Mouse (Mus musculus): ENCODE data around the gene Eif4h. TPM values are rescaled to one million over a fixed set of nuclear protein-coding genes. Genes with fewer than 3 reads are reported as not detected.

Gene Eif4h
- 318 and 329 TPM in 2 replicates for polyA plus RNA-seq (2015; fragmentation: Nextera tagmentation; extraction: Ambion mirVana)

DNA sequence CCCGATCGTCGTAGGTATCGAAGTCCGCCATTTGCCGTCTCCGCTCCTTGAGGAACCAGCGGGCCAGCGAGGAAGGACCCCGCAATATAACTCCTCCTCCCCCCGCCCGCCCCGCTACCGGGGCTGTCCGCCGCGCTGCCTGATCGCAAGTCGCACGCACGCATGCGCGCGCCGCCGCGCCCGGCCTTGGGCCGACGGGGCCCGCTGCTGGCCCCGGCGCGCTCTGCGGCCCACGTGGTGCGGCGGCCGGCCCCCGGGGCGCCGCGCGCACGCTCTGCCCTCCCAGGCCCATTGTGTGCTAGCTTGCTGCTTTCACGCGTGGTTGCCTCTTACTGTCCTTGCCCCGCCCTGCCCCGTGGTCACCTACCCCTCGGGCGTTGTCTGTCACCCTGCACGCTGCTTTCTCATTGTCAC, at the start of gene Eif4h:
Gene Eif4h, minus strand, starts transcription at position 222 of the 414 bp plus-strand sequence.
- Histone ChIP-seq H3K4me2 (peak within 1 kb of the TSS; percentile 95), H3K27me3 (replicated peaks) (no peaks in the 10 kb centered on the region), H3K9me3 (no peaks in the 10 kb centered on the region), H3K4me3 (peak within 1 kb of the TSS; percentile 99), H3K9ac (peak within 1 kb of the TSS; percentile 100), H3K36me3 (peaks cover 28% of the 10 kb centered on the region), H3K4me1 (peaks cover 29% of the 10 kb centered on the region), H3K27ac (replicated peaks) (peak within 1 kb of the TSS; percentile 96)
- under 1% methylated on average over 51 of the region's 52 CpGs for WGBS
- peak; percentile 94 for ATAC-seq (ENCODE audit: extremely low read depth, insufficient number of reproducible peaks, low FRiP score, low TSS enrichment)

- Histone ChIP-seq H3K4me1 (peaks cover 15% of the 10 kb centered on the region), H3K4me2 (peak overlapping the region; percentile 97), H3K4me3 (peak overlapping the region; percentile 70), H3K27me3 (replicated peaks) (0 out of 2 replicates have a peak, but pooled peaks cover 5% of the 10 kb centered on the region), H3K36me3 (peaks cover 22% of the 10 kb centered on the region), H3K27ac (replicated peaks) (peak overlapping the region; percentile 63), H3K9me3 (no peaks in the 10 kb centered on the region), H3K9ac (peak overlapping the region; percentile 73)
- WGBS = under 1% methylated on average over 38 of the region's 38 CpGs
- peak; percentile 96 for ATAC-seq (ENCODE audit: extremely low read depth, insufficient number of reproducible peaks, low FRiP score, low TSS enrichment)
These were observed 49.5 kb upstream of the Eif4h start for GRCm38 (mm10) chr5:134688718-134689284.

- Histone ChIP-seq H3K4me1 (peaks cover 15% of the 10 kb centered on the region), H3K4me2 (peak within 1 kb of the TSS; percentile 97), H3K27ac (replicated peaks) (peak within 1 kb of the TSS; percentile 63), H3K36me3 (peaks cover 26% of the 10 kb centered on the region), H3K9me3 (no peaks in the 10 kb centered on the region), H3K9ac (peak within 1 kb of the TSS; percentile 84), H3K27me3 (replicated peaks) (0 out of 2 replicates have a peak, but pooled peaks cover 5% of the 10 kb centered on the region), H3K4me3 (peak within 1 kb of the TSS; percentile 70)
- no peak for ATAC-seq (ENCODE audit: extremely low read depth, insufficient number of reproducible peaks, low FRiP score, low TSS enrichment)
- WGBS = under 1% methylated on average over 64 of the region's 69 CpGs
These were observed 48.9 kb upstream of the Eif4h start, which contains the start of gene Limk1 for GRCm38 (mm10) chr5:134688086-134688717. TSS of gene Limk1 (minus strand) at chr5:134688598.

DNA sequence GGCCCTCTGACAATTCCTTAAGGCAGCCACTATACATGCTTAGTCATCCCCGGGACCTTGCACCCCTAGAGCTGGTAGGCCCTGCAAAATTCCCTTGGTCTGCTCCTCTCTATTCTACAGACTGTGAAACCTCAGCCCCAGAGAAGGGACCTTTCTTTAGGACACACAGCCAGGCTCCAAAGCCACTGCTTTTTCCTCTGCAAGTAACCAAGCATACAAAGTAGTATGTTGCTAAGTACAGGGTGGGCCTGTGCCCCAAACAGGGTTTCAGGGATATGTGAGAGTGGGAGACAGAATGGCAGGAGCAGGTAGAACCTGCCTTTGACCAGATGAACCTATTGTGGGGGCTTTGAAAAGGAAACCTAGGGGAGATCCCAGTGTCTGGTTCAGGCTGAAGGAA, 47.9 kb upstream of the Eif4h start:
- H3K9ac ChIP-seq = peak overlapping the region; percentile 84
- no peaks in the 10 kb centered on the region for H3K9me3 ChIP-seq
- H3K4me3 ChIP-seq = peak overlapping the region; percentile 70
- 0 out of 2 replicates have a peak, but pooled peaks cover 5% of the 10 kb centered on the region for H3K27me3 ChIP-seq (replicated peaks)
- peak overlapping the region; percentile 97 for H3K4me2 ChIP-seq
- H3K27ac ChIP-seq (replicated peaks) = no peak overlapping the region
- H3K36me3 ChIP-seq = peaks cover 33% of the 10 kb centered on the region
- ATAC-seq (ENCODE audit: extremely low read depth, insufficient number of reproducible peaks, low FRiP score, low TSS enrichment) = no peak
- 76% methylated on average over 1 of the region's 1 CpGs for WGBS
- peaks cover 15% of the 10 kb centered on the region for H3K4me1 ChIP-seq

- Histone ChIP-seq H3K4me1 (peaks cover 15% of the 10 kb centered on the region), H3K4me3 (no peak overlapping the region), H3K36me3 (peaks cover 33% of the 10 kb centered on the region), H3K27me3 (replicated peaks) (0 out of 2 replicates have a peak, but pooled peaks cover 5% of the 10 kb centered on the region), H3K27ac (replicated peaks) (no peak overlapping the region), H3K9me3 (no peaks in the 10 kb centered on the region), H3K9ac (no peak overlapping the region), H3K4me2 (no peak overlapping the region)
- no peak for ATAC-seq (ENCODE audit: extremely low read depth, insufficient number of reproducible peaks, low FRiP score, low TSS enrichment)
- WGBS = 87% methylated on average over 6 of the region's 6 CpGs
These were observed 47.3 kb upstream of the Eif4h start for GRCm38 (mm10) chr5:134686541-134686940.

DNA sequence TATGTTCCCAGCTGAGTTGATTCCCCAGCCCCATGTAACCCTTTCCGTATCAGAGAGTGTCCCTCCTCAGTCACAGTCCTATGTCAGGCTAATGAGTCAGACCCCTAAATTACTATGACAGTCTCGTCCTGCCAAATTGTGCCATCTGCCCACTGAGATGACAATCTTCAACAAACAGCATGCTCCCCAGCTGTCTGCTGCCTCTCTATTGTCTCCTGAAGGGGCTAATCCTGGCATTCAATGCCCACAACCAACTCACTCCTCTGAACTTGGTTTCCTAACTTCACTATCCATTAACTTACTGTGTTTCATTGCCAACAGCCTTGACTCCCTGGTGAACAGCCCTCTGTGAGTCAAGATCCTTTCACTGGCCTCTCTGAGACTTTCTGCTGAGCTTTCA, 45.1 kb upstream of the Eif4h start:
- 87% methylated on average over 2 of the region's 2 CpGs for WGBS

GRCm38 (mm10) chr5:134683813-134684212, 44.5 kb upstream of the Eif4h start:
- Histone ChIP-seq H3K36me3 (peaks cover 33% of the 10 kb centered on the region), H3K4me3 (no peak overlapping the region), H3K4me1 (peaks cover 36% of the 10 kb centered on the region), H3K9me3 (no peaks in the 10 kb centered on the region), H3K27ac (replicated peaks) (no peak overlapping the region), H3K4me2 (no peak overlapping the region), H3K9ac (no peak overlapping the region), H3K27me3 (replicated peaks) (0 out of 2 replicates have a peak, but pooled peaks cover 5% of the 10 kb centered on the region)
- WGBS = 78% methylated on average over 2 of the region's 2 CpGs
- no peak for ATAC-seq (ENCODE audit: extremely low read depth, insufficient number of reproducible peaks, low FRiP score, low TSS enrichment)

More for the DNA sequence above, 45.1 kb upstream of the Eif4h start:
- no peak overlapping the region for H3K4me3 ChIP-seq
- H3K27ac ChIP-seq (replicated peaks) = no peak overlapping the region
- peaks cover 33% of the 10 kb centered on the region for H3K4me1 ChIP-seq
- 0 out of 2 replicates have a peak, but pooled peaks cover 5% of the 10 kb centered on the region for H3K27me3 ChIP-seq (replicated peaks)
- peaks cover 33% of the 10 kb centered on the region for H3K36me3 ChIP-seq
- no peak for ATAC-seq (ENCODE audit: extremely low read depth, insufficient number of reproducible peaks, low FRiP score, low TSS enrichment)
- no peak overlapping the region for H3K9ac ChIP-seq
- no peak overlapping the region for H3K4me2 ChIP-seq
- no peaks in the 10 kb centered on the region for H3K9me3 ChIP-seq

DNA sequence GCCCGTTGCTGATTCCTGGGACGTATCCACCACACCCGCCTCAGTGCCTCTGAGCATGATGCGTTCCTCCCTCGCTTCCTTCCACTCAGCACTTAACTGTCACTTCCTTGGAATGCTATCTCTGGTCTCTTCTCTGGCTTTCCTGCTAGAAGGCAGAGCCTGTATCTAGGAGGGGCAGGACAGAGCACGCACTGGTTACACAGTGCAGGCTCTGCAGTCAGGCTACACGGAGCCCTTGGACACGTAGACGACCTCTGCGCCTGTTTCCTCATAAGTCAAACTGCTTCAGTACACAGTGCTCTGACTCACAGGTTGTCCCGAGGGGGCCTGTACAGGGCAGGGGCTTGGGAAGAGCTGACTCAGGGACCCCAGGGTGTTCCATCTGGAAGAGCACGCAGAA, 40.9 kb upstream of the Eif4h start:
- peak overlapping the region; percentile 29 for H3K9ac ChIP-seq
- H3K27ac ChIP-seq (replicated peaks) = peak overlapping the region; percentile 53
- no peaks in the 10 kb centered on the region for H3K9me3 ChIP-seq
- peaks cover 23% of the 10 kb centered on the region for H3K36me3 ChIP-seq
- H3K4me3 ChIP-seq = no peak overlapping the region
- H3K4me2 ChIP-seq = peak overlapping the region; percentile 25
- no peak for ATAC-seq (ENCODE audit: extremely low read depth, insufficient number of reproducible peaks, low FRiP score, low TSS enrichment)
- H3K4me1 ChIP-seq = peaks cover 57% of the 10 kb centered on the region
- H3K27me3 ChIP-seq (replicated peaks) = no peaks in the 10 kb centered on the region
- WGBS = 29% methylated on average over 12 of the region's 12 CpGs

GRCm38 (mm10) chr5:134678827-134679546, 39.7 kb upstream of the Eif4h start:
- H3K27me3 ChIP-seq (replicated peaks) = no peaks in the 10 kb centered on the region
- H3K4me2 ChIP-seq = no peak overlapping the region
- peak overlapping the region; percentile 44 for H3K9ac ChIP-seq
- H3K36me3 ChIP-seq = peaks cover 13% of the 10 kb centered on the region
- 48% methylated on average over 8 of the region's 8 CpGs for WGBS
- H3K9me3 ChIP-seq = no peaks in the 10 kb centered on the region
- no peak for ATAC-seq (ENCODE audit: extremely low read depth, insufficient number of reproducible peaks, low FRiP score, low TSS enrichment)
- H3K27ac ChIP-seq (replicated peaks) = 0 out of 2 replicates have a peak overlapping the region, but pooled peaks have one; percentile 5
- peaks cover 62% of the 10 kb centered on the region for H3K4me1 ChIP-seq
- no peak overlapping the region for H3K4me3 ChIP-seq

GRCm38 (mm10) chr5:134678031-134678430, 38.7 kb upstream of the Eif4h start:
- Histone ChIP-seq H3K4me3 (no peak overlapping the region), H3K9ac (peak overlapping the region; percentile 1; the same call in 1 of the 2 replicates), H3K27ac (replicated peaks) (0 out of 2 replicates have a peak overlapping the region, but pooled peaks have one; percentile 2), H3K4me2 (peak overlapping the region; percentile 82; the same call in 1 of the 2 replicates), H3K36me3 (peaks cover 6% of the 10 kb centered on the region; the same call in 1 of the 2 replicates), H3K4me1 (peaks cover 62% of the 10 kb centered on the region), H3K27me3 (replicated peaks) (no peaks in the 10 kb centered on the region), H3K9me3 (no peaks in the 10 kb centered on the region)
- ATAC-seq (ENCODE audit: extremely low read depth, insufficient number of reproducible peaks, low FRiP score, low TSS enrichment) = no peak
- WGBS = 82% methylated on average over 3 of the region's 3 CpGs

DNA sequence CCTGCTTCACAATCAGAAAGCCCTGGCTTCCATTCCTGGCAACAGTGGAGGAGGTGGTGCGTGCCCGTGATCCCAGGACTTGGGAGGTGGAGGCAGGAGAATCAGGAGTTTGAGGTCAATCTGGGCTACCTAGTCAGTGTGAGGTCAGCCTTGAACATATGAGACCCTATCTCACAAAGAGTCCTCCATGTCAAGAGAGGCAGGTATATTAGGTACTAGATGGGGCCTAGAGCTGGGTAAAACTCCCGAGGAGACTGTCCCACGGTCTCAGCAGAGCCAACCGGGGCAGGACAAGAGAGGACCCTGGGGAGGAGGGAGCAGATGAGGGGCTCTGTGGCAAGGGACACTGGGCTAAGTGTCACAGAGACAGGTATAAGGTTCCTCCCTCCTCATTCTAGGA, 38.2 kb upstream of the Eif4h start:
- Histone ChIP-seq H3K4me2 (peak overlapping the region; percentile 82), H3K27me3 (replicated peaks) (no peaks in the 10 kb centered on the region), H3K9ac (no peak overlapping the region), H3K9me3 (no peaks in the 10 kb centered on the region), H3K36me3 (peaks cover 6% of the 10 kb centered on the region), H3K4me1 (peaks cover 62% of the 10 kb centered on the region), H3K27ac (replicated peaks) (0 out of 2 replicates have a peak overlapping the region, but pooled peaks have one; percentile 84), H3K4me3 (no peak overlapping the region)
- 82% methylated on average over 5 of the region's 5 CpGs for WGBS
- ATAC-seq (ENCODE audit: extremely low read depth, insufficient number of reproducible peaks, low FRiP score, low TSS enrichment) = no peak

All from heart, embryonic 13.5 days (tissue).